Mouse (Mus musculus): ENCODE measurements around the gene Apol11b. TPM values are rescaled to one million over a fixed set of nuclear protein-coding genes. Genes with fewer than 3 reads are reported as not detected.
"Not testable (repeated sequence)": the region's sequence is repeated elsewhere in the genome, so short reads cannot be mapped to it uniquely, and the experiment has no call there.

The Apol11b gene
- 1 to 10 TPM in 1 of 2 experiments, under 1 TPM in 1; 0.76 to 1.1 TPM for total RNA-seq (2021)
- long read RNA-seq, experiment 1, partial matches to known transcripts: 0 of 2 reads
- long read RNA-seq, experiment 1, other reads (novel, unspliced or antisense): 2 of 2 reads
- long read RNA-seq, experiment 2, partial matches to known transcripts: 0 of 4 reads
- long read RNA-seq, experiment 2, other reads (novel, unspliced or antisense): 1 of 4 reads

- not testable (repeated sequence) for DNase-seq (ENCODE audit: low spot score in 2 of 2)
Observed at GRCm38 (mm10) chr15:77643176-77643575, at the start of gene Apol11b. TSS of gene Apol11b (minus strand) at chr15:77643286.

DNA sequence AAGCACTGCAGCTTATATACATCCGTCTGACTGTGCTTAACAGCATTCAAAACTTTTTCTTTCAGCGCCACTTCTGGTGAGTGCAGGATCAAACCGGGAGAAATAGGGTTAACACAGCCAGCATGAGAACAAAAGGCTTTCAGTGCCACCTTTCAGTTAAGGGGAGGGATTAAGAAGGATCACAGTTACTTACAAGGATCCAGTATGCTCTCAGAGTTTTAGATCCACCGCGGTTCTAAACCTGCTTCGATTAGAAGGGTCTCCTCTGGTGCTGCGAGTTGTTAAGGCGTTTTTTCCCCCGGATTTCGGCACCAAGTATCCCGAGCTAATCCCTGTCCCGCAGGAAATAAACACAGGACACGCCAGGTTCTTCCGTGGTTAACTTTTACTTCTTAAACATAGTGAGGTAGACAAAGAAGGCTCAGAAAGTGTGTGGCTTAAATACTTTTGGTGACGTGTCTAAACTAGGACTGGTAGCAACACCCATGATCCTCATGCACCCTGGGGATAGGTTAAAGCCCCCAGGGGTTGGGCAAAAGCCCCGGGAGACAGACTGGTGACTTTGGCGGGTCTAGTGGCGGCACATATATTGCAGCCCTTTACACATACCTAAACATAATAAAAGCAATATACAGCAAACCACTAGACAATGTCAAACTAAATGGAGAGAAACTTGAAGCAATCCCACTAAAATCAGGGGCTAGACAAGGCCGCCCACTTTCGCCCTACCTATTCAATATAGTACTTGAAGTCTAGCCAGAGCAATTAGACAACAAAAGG, 48.6 kb upstream of the Apol11b start:
- not testable (repeated sequence) for DNase-seq (ENCODE audit: low spot score in 2 of 2)

- peak; percentile 28 to 48 for DNase-seq (ENCODE audit: low spot score in 2 of 2)
Observed at GRCm38 (mm10) chr15:77683944-77684343, 40.9 kb upstream of the Apol11b start.

- DNase-seq (ENCODE audit: low spot score in 2 of 2): not testable (repeated sequence)
Observed at GRCm38 (mm10) chr15:77674081-77674480, 31.0 kb upstream of the Apol11b start.

DNA sequence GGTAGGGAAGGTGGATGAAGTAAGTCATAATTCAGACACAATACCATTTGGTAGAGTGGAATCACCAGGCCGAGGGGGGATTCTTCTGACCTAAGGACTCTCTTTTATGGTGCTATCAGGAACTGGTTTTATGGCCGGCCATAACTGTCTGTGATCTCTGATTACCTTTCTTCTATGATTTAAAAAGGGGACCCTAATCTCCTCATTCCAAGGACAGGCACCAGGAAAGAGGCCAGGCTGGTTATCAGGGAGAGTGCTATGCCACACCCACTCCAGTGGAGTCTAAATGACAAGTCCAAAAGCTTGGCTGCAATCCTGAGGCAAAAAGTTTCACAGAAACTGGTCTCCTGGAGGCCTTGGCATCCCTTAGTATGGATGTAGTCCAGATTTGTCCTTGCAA, 18.8 kb upstream of the Apol11b start:
- not testable (repeated sequence) for DNase-seq (ENCODE audit: low spot score in 2 of 2)

GRCm38 (mm10) chr15:77659773-77660172, 16.7 kb upstream of the Apol11b start:
- not testable (repeated sequence) for DNase-seq (ENCODE audit: low spot score in 2 of 2)

DNA sequence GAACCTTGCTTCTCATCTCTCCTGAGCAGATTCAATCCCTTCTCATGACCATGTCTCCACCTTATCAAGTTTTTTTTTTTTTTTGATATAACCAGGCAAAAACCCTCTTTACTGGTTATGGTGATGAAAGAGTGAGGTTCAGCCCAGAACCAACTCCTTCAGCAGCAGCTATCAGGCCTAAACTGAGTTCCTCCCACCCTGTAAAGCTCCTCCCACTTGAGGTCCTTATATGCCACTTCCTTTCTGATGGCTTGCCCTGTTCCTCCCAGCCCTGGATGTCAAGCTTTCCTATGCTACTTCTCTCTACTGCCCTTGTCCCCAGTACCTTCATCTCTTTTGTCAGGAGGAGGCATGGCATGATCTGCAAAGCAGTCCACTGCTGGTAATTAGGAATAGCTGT, 8.1 kb upstream of the Apol11b start:
- not testable (repeated sequence) for DNase-seq (ENCODE audit: low spot score in 2 of 2)

- not testable (repeated sequence) for DNase-seq (ENCODE audit: low spot score in 2 of 2)
Observed at GRCm38 (mm10) chr15:77629822-77630221, 13.3 kb downstream of the Apol11b start.

- DNase-seq (ENCODE audit: low spot score in 2 of 2): not testable (repeated sequence)
Observed at GRCm38 (mm10) chr15:77628647-77629046, 14.4 kb downstream of the Apol11b start.

- DNase-seq (ENCODE audit: low spot score in 2 of 2): not testable (repeated sequence)
Observed at GRCm38 (mm10) chr15:77626471-77626870, 16.6 kb downstream of the Apol11b start.

GRCm38 (mm10) chr15:77624710-77625109, 18.4 kb downstream of the Apol11b start:
- no peak for DNase-seq (ENCODE audit: low spot score in 2 of 2)

DNA sequence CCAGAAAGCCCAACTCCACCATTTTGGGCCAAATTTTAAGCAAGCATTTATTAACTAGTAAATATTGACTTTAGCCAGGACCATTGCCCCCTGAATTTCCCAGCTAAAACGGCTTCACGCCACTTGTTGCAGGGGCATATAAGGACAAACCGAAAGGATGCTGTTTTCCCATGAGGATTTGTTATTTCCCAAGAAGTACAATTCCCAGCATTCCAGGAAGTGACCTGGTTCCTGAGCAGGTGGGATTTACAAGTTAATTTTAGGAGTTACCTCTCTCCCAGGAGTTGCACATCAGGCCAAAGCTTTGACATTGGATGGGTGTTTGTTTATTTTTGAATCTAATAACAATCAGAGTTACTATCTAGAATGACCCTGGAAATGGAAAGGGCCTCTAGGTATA, 37.0 kb downstream of the Apol11b start:
- DNase-seq (ENCODE audit: low spot score in 2 of 2): no peak

GRCm38 (mm10) chr15:77598958-77599357, 44.1 kb downstream of the Apol11b start, which contains the start of gene Gm36245:
TSS of gene Gm36245 (plus strand) at chr15:77599258.
- no peak for DNase-seq (ENCODE audit: low spot score in 2 of 2)

- DNase-seq (ENCODE audit: low spot score in 2 of 2): no peak
Observed at GRCm38 (mm10) chr15:77598429-77598828, 44.7 kb downstream of the Apol11b start.

DNA sequence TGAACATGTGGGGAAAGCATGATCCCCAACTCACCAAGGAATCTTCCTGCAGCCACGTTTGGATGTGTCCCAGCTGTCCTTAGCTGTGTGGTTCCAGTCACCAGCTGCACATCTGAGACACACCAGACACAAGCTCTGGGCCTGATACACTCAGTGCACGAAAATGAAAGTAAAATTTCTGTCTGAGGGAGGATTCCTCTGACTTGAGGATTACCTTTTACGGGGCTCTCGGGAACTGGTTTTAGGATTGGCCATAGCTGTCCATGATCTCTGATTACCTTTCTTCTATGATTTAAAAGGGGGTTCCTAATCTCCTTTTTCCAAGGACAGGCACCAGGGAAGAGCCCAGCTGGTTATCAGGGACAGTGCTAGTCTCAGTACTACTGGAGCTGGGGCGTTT, 47.1 kb downstream of the Apol11b start, which contains the start of gene Apol10b:
Gene Apol10b (minus strand): TSS at position 165 of the 400 bp plus-strand sequence.
- no peak for DNase-seq (ENCODE audit: low spot score in 2 of 2)

DNA sequence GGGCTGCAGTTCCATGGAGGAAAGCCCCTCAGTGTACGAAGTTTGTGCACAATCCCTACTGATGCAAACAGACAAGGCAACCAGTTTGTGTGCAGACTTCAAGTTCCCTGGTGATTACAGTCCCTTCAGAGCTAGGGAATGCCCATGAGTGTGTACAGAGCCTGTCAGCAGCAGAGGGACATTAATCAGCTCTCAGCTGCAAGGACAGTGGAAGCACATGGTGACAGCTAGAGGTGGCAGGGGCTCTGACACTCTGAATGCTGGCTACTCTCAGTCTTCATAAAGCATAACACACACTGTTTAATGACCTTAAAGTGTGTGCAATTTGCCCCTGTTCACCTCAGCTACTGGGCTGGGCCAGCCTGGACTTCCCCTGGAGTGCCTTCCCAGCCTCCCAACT, 49.5 kb downstream of the Apol11b start:
- DNase-seq (ENCODE audit: low spot score in 2 of 2): no peak

DNA sequence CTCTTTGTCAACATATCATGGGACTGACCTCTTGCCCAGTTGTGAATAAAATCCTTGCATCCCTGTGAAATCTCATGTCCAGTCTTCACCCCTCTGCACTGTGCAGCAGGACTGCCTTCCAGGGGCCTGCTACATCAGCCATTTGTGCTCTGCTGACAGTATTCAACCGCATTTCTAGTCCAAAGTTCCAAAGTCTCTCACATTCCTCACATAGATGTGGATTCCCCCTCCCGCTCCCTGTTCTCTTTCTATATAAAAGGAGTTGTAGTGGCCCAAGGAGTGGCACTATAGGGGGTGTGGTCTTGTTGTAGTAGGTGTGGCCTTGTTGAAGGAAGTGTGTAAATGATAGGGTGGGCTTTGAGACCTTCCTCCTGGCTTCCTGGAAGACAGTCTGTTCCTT, 52.2 kb downstream of the Apol11b start:
- no peak for DNase-seq (ENCODE audit: low spot score in 2 of 2)

DNA sequence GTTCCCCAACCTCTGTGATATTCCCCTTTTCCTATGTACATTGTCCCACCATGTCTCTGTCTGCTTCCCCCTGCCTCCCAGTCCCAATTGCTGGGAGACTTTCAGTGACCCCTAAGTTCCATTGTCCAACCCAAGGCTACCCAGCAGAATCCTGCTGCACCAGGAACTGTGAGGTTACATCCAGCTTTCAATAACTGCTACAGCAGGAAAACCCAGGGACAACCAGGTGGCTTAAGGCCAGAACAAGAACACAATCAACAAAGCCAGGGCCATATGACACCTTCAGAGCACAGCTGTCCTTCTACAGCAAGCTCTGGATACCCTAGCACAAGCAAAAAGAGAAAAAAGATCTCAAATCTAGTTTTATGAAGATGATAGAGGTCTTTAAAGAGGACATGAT, 54.1 kb downstream of the Apol11b start:
- no peak for DNase-seq (ENCODE audit: low spot score in 2 of 2)

DNA sequence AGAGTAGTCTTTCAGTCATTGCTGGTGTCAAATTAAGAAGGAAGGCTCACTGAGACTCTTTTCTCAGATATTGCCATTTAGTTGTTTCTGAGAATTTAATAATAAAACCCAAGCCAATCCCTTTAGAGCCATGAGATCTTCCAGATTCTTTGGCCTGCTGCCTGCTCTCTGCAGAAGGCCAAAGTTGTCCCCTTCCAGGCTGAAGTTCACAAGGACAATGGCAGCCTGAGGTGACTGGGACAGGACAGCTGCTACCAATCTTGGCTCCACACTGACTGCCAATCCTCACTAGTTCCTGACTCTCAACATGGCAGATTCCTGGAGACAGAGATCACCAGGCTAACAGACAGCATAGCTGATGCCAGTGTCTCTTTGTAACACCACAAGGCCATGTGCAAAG, 56.1 kb downstream of the Apol11b start:
- DNase-seq (ENCODE audit: low spot score in 2 of 2): no peak

All from adrenal gland, adult 18-20 months (tissue).